Mouse (Mus musculus) stomach, postnatal 0 days (tissue): ENCODE measurements around the gene Fgfr2.

ENCODE experiments used
- CTCF ChIP-seq: IDR thresholded peaks from 2 replicates; pipeline ENCODE4 v1.5.1; 2016; ENCODE audit warnings: antibody characterized with exemption, low read depth, mild to moderate bottlenecking, moderate library complexity
- EP300 ChIP-seq: optimal IDR thresholded peaks from 2 replicates; pipeline ENCODE3; 2016; ENCODE audit warnings: antibody characterized with exemption

DNA sequence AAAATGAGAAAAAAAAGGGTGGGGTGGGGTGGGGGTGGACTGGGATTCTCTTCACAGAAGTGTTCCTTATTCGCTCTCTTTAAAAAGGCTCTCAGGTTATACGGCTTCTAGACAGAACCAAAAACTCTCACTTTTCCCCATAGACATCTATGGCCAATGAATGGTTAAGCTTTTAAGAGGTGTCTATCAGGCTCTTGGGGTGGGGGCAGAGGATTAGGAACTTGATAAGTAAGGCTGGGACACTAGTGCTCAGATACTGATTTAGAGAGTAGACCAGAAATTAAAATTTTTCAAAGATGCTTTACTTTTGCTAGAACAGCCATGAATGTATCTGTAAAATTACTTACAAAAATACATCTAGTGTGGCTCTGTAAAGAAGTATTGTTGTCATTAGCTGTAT is 528.8 kb downstream of the Fgfr2 start:
- TF ChIP-seq CTCF (no peak), EP300 (no peak)
